In genomic region chr9:34660566-34660965, GRCm38 (mm10) we compare ENCODE assay signal across 13 mouse cellular contexts.
DNase-seq lines count a peak whose midpoint lies in the region; ATAC-seq and TF ChIP-seq lines count a peak whose summit lies in the region.
"Had no signal": no experiment of that assay in that cellular context is flagged by ENCODE, and none has a peak within 500 bp of the region (broad histone marks: within the 10 kb centered on the region; RNA-seq: fewer than 3 reads in every experiment).

No protein-coding gene starts in this region.

- H3K27ac ChIP-seq in forebrain, embryonic 14.5 days (ENCODE audit: low read depth, low read length) = no peak overlapping the region
- no peak overlapping the region for H3K27ac ChIP-seq in forebrain, embryonic 13.5 days
- H3K27ac ChIP-seq in kidney, embryonic 15.5 days = no peak overlapping the region
- H3K27ac ChIP-seq: embryonic facial prominence, embryonic 12.5 days; neural tube, embryonic 13.5 days had no signal

- no peak overlapping the region for H3K4me3 ChIP-seq in forebrain, embryonic 14.5 days (ENCODE audit: low read depth, low read length)
- no peak overlapping the region for H3K4me3 ChIP-seq in forebrain, embryonic 13.5 days
- no peak overlapping the region for H3K4me3 ChIP-seq in kidney, embryonic 15.5 days (replicated peaks)
- no peak overlapping the region for H3K4me3 ChIP-seq in E14TG2a.4 (replicated peaks; ENCODE audit: low read length)
- H3K4me3 ChIP-seq: embryonic facial prominence, embryonic 12.5 days; neural tube, embryonic 13.5 days had no signal

- no peak for ATAC-seq in forebrain, embryonic 14.5 days
- no peak for ATAC-seq in forebrain, embryonic 13.5 days
- ATAC-seq in kidney, embryonic 15.5 days (replicated peaks; ENCODE audit: low FRiP score) = no peak
- ATAC-seq: intestine, embryonic 16.5 days had no signal

- no peak overlapping the region for H3K4me2 ChIP-seq in forebrain, embryonic 14.5 days (ENCODE audit: low read length)
- H3K4me2 ChIP-seq in forebrain, embryonic 13.5 days = no peak overlapping the region
- H3K4me2 ChIP-seq in kidney, embryonic 15.5 days = no peak overlapping the region
- H3K4me2 ChIP-seq: embryonic facial prominence, embryonic 12.5 days; neural tube, embryonic 13.5 days had no signal

- peak; percentile 45 for DNase-seq in forebrain, embryonic 14.5 days (ENCODE audit: low spot score)
- peak; percentile 30 to 41 for DNase-seq in kidney, postnatal 4 days
- DNase-seq in embryo, embryonic 10.5 days (ENCODE audit: low spot score) = peak; percentile 46
- no peak for DNase-seq in gastrocnemius, adult 8-10 months (ENCODE audit: low spot score in 2 of 2)
- DNase-seq in spleen, adult 12 weeks (ENCODE audit: low spot score) = no peak
- DNase-seq: spleen, adult 18-20 months; thymus, postnatal 4 days had no signal

- 88% methylated on average over 1 of the region's 1 CpGs for WGBS in forebrain, embryonic 14.5 days
- WGBS in forebrain, embryonic 13.5 days = 89% methylated on average over 1 of the region's 1 CpGs
- WGBS in kidney, embryonic 15.5 days = 86% methylated on average over 1 of the region's 1 CpGs

- 0 out of 2 replicates have a peak, but pooled peaks cover 5% of the 10 kb centered on the region for H3K27me3 ChIP-seq in forebrain, embryonic 14.5 days (replicated peaks; ENCODE audit: control insufficient read depth, insufficient read depth, low read length)
- H3K27me3 ChIP-seq in forebrain, embryonic 13.5 days = peaks cover 23% of the 10 kb centered on the region
- no peaks in the 10 kb centered on the region for H3K27me3 ChIP-seq in kidney, embryonic 15.5 days
- H3K27me3 ChIP-seq in E14TG2a.4 (ENCODE audit: insufficient read depth, low read length) = no peaks in the 10 kb centered on the region
- H3K27me3 ChIP-seq: embryonic facial prominence, embryonic 12.5 days had no signal

- H3K4me1 ChIP-seq in forebrain, embryonic 14.5 days (ENCODE audit: control insufficient read depth, insufficient read depth, low read length) = peaks cover 4% of the 10 kb centered on the region
- H3K4me1 ChIP-seq in forebrain, embryonic 13.5 days = peaks cover 10% of the 10 kb centered on the region; the same call in 1 of the 2 replicates
- H3K4me1 ChIP-seq in kidney, embryonic 15.5 days = peaks cover 7% of the 10 kb centered on the region
- H3K4me1 ChIP-seq in E14TG2a.4 (replicated peaks; ENCODE audit: low read depth, low read length) = no peaks in the 10 kb centered on the region

- no peaks in the 10 kb centered on the region for H3K9me3 ChIP-seq in forebrain, embryonic 14.5 days (replicated peaks; ENCODE audit: control insufficient read depth, low read length)
- H3K9me3 ChIP-seq in forebrain, embryonic 13.5 days (replicated peaks) = no peaks in the 10 kb centered on the region
- H3K9me3 ChIP-seq in kidney, embryonic 15.5 days (replicated peaks) = no peaks in the 10 kb centered on the region
- peaks cover 26% of the 10 kb centered on the region for H3K9me3 ChIP-seq in E14TG2a.4 (ENCODE audit: low read length)
- H3K9me3 ChIP-seq: embryonic facial prominence, embryonic 12.5 days; neural tube, embryonic 13.5 days had no signal

- peak; percentile 53 for TF ChIP-seq CTCF in E14TG2a.4 (conservative IDR thresholded peaks at IDR 0.05; ENCODE audit: low read length)

- no peak overlapping the region for H3K9ac ChIP-seq in forebrain, embryonic 14.5 days (ENCODE audit: low read length)
- no peak overlapping the region for H3K9ac ChIP-seq in forebrain, embryonic 13.5 days
- H3K9ac ChIP-seq in kidney, embryonic 15.5 days = no peak overlapping the region
- H3K9ac ChIP-seq: embryonic facial prominence, embryonic 12.5 days; neural tube, embryonic 13.5 days had no signal

- H3K36me3 ChIP-seq in forebrain, embryonic 14.5 days (ENCODE audit: control insufficient read depth, insufficient read depth, low read length) = no peaks in the 10 kb centered on the region
- H3K36me3 ChIP-seq in forebrain, embryonic 13.5 days (ENCODE audit: poor library complexity, severe bottlenecking) = no peaks in the 10 kb centered on the region
- no peaks in the 10 kb centered on the region for H3K36me3 ChIP-seq in kidney, embryonic 15.5 days
- H3K36me3 ChIP-seq in E14TG2a.4 (ENCODE audit: insufficient read depth, low read length) = no peaks in the 10 kb centered on the region
- H3K36me3 ChIP-seq: embryonic facial prominence, embryonic 12.5 days; neural tube, embryonic 13.5 days had no signal

Comparison
In these comparisons a context has a peak if more than half of its experiments do, and no peak if none do; other contexts are left out.
1. DNase-seq: peak in forebrain, embryonic 14.5 days (single experiment), kidney, postnatal 4 days (2 of 2) and embryo, embryonic 10.5 days (single experiment); none in gastrocnemius, adult 8-10 months (0 of 2) and spleen, adult 12 weeks (single experiment).